Mouse (Mus musculus): ENCODE data around the gene Zdhhc12. TPM values are rescaled to one million over a fixed set of nuclear protein-coding genes. Genes with fewer than 3 reads are reported as not detected.
"Not testable (repeated sequence)": the region's sequence is repeated elsewhere in the genome, so short reads cannot be mapped to it uniquely, and the experiment has no call there.

Zdhhc12 gene
- total RNA-seq, 2 experiments from 2014 or later, result 8.5 to 8.8 TPM

GRCm38 (mm10) chr2:30067962-30068361, 25.5 kb downstream of the Zdhhc12 start:
- intact Hi-C loops (cut with DNase I), result loop anchor here (2.0 to 5.0 kb wide), 3 partner anchors 19 to 295 kb away; partner anchors contain the start of genes Wdr34 and Zer1
- no peak for DNase-seq (ENCODE audit: low spot score in 2 of 2)

- peak; percentile 43 to 49 for DNase-seq (ENCODE audit: low spot score in 2 of 2)
- intact Hi-C loops (cut with DNase I), result loop anchor here (2.0 to 5.0 kb wide), 3 partner anchors 18 to 296 kb away; partner anchors contain the start of genes Wdr34 and Zer1
Measured at GRCm38 (mm10) chr2:30067031-30067888, 26.2 kb downstream of the Zdhhc12 start.

GRCm38 (mm10) chr2:30066046-30066901, 27.2 kb downstream of the Zdhhc12 start:
- intact Hi-C loops (cut with DNase I), result loop anchor here (2.0 to 5.0 kb wide), 3 partner anchors 17 to 297 kb away; partner anchors contain the start of genes Wdr34 and Zer1
- DNase-seq (ENCODE audit: low spot score in 2 of 2), result peak; percentile 93

- intact Hi-C loops (cut with DNase I), result no loop called here
- DNase-seq (ENCODE audit: low spot score in 2 of 2), result no peak
Measured at GRCm38 (mm10) chr2:30064298-30064697, 29.1 kb downstream of the Zdhhc12 start.

- intact Hi-C loops (cut with DNase I), result no loop called here
- no peak for DNase-seq (ENCODE audit: low spot score in 2 of 2)
Measured at GRCm38 (mm10) chr2:30063791-30064190, 29.7 kb downstream of the Zdhhc12 start.

GRCm38 (mm10) chr2:30063235-30063634, 30.2 kb downstream of the Zdhhc12 start:
- intact Hi-C loops (cut with DNase I), result no loop called here
- DNase-seq (ENCODE audit: low spot score in 2 of 2), result no peak

- peak; percentile 26 to 42 for DNase-seq (ENCODE audit: low spot score in 2 of 2)
- intact Hi-C loops (cut with DNase I), result no loop called here
Measured at GRCm38 (mm10) chr2:30062249-30063093, 31.0 kb downstream of the Zdhhc12 start.

- DNase-seq (ENCODE audit: low spot score in 2 of 2), result no peak
- intact Hi-C loops (cut with DNase I), result no loop called here
Measured at GRCm38 (mm10) chr2:30061215-30062166, 32.0 kb downstream of the Zdhhc12 start.

- no peak for DNase-seq (ENCODE audit: low spot score in 2 of 2)
- intact Hi-C loops (cut with DNase I), result no loop called here
Measured at GRCm38 (mm10) chr2:30058418-30058817, 35.0 kb downstream of the Zdhhc12 start.

- DNase-seq (ENCODE audit: low spot score in 2 of 2), result peak in 1 of 2 experiments; percentile 32
- intact Hi-C loops (cut with DNase I), result no loop called here
Measured at GRCm38 (mm10) chr2:30057223-30057904, 36.1 kb downstream of the Zdhhc12 start, which contains the start of gene Set. TSS of gene Set (plus strand) at chr2:30057378.

- intact Hi-C loops (cut with DNase I), result no loop called here
- no peak for DNase-seq (ENCODE audit: low spot score in 2 of 2)
Measured at GRCm38 (mm10) chr2:30056736-30057135, 36.7 kb downstream of the Zdhhc12 start.

GRCm38 (mm10) chr2:30055310-30055709, 38.1 kb downstream of the Zdhhc12 start:
- intact Hi-C loops (cut with DNase I); DNase-seq (ENCODE audit: low spot score in 2 of 2): not testable (repeated sequence)

GRCm38 (mm10) chr2:30051992-30052761, 41.3 kb downstream of the Zdhhc12 start:
- intact Hi-C loops (cut with DNase I), result no loop called here
- DNase-seq (ENCODE audit: low spot score in 2 of 2), result no peak

- DNase-seq (ENCODE audit: low spot score in 2 of 2), result no peak
- intact Hi-C loops (cut with DNase I), result loop anchor here (2.0 kb wide), 1 partner anchor 17 kb away; no protein-coding TSS in a partner anchor
Measured at GRCm38 (mm10) chr2:30049831-30050230, 43.6 kb downstream of the Zdhhc12 start.

- intact Hi-C loops (cut with DNase I), result loop anchor here (2.0 kb wide), 1 partner anchor 18 kb away; no protein-coding TSS in a partner anchor
- DNase-seq (ENCODE audit: low spot score in 2 of 2), result peak; percentile 98 to 99
Measured at GRCm38 (mm10) chr2:30048699-30049388, 44.6 kb downstream of the Zdhhc12 start, which contains the start of gene Wdr34. TSS of gene Wdr34 (minus strand) at chr2:30048881.

GRCm38 (mm10) chr2:30048101-30048501, 45.3 kb downstream of the Zdhhc12 start:
- DNase-seq (ENCODE audit: low spot score in 2 of 2), result no peak
- intact Hi-C loops (cut with DNase I), result loop anchor here (2.0 kb wide), 1 partner anchor 19 kb away; no protein-coding TSS in a partner anchor

Measured in left cerebral cortex, postnatal 25 days (tissue).